Mouse (Mus musculus) hindbrain, embryonic 11.5 days (tissue): ENCODE measurements at regions not wholly inside any gene's neighbourhood (a gene's known extent, or its start where the extent isn't known, plus 50 kb on each side); places are given as distances from the start of the nearest gene placed in this dataset.

Experiments
- ATAC-seq: fragments of 200-750 bp; cut with Nextera tagmentation; 2 replicates; pipeline ENCODE4 v1.8.0; 2017; ENCODE audit warnings: mild to moderate bottlenecking, moderate TSS enrichment, moderate library complexity; ENCODE audit not compliant: low FRiP score
- DNase-seq: peaks from one replicate; pipeline ENCODE4 v3.0.0-alpha.2; 2015; ENCODE audit warnings: low spot score
- H3K27ac ChIP-seq: fragments of 300-500 bp; sonication (generic); 2 replicates; pipeline ENCODE4 v1.5.1; 2014; ENCODE audit warnings: mild to moderate bottlenecking, low read depth, low read length
- H3K27me3 ChIP-seq: fragments of 300-500 bp; sonication (generic); 2 replicates; pipeline ENCODE4 v1.6.1; 2014; ENCODE audit warnings: mild to moderate bottlenecking, low read length, moderate library complexity, mixed read lengths; ENCODE audit not compliant: control insufficient read depth, insufficient read depth
- H3K36me3 ChIP-seq: fragments of 300-500 bp; sonication (generic); 2 replicates; pipeline ENCODE4 v1.6.1; 2014; ENCODE audit warnings: mild to moderate bottlenecking, low read length, moderate library complexity, mixed read lengths; ENCODE audit not compliant: control insufficient read depth, insufficient read depth
- H3K4me1 ChIP-seq: fragments of 300-500 bp; sonication (generic); replicated peaks from 2 replicates; pipeline ENCODE4 v1.6.1; 2014; ENCODE audit warnings: low read length, mixed read lengths; ENCODE audit not compliant: control insufficient read depth, insufficient read depth
- H3K4me2 ChIP-seq: fragments of 300-500 bp; sonication (generic); replicated peaks from 2 replicates; pipeline ENCODE4 v1.6.1; 2014; ENCODE audit warnings: mild to moderate bottlenecking, low read depth, low read length
- H3K4me3 ChIP-seq: fragments of 300-500 bp; sonication (generic); 2 replicates; pipeline ENCODE4 v1.5.1; 2014; ENCODE audit warnings: low read depth, low read length
- H3K9ac ChIP-seq: fragments of 300-500 bp; sonication (generic); 2 replicates; pipeline ENCODE4 v1.6.1; 2014; ENCODE audit warnings: low read depth, low read length
- H3K9me3 ChIP-seq: fragments of 300-500 bp; sonication (generic); 2 replicates; pipeline ENCODE4 v1.6.1; 2016; ENCODE audit warnings: low read length; ENCODE audit not compliant: control insufficient read depth
- WGBS: fragments of 180-500 bp; shearing (Covaris S2); extraction: QIAGEN DNeasy Blood & Tissue Kit; methylation state at CpG from one replicate; pipeline ENCODE4 v1.1.7; 2014; 5-methylcytosine and 5-hydroxymethylcytosine counted together

DNA sequence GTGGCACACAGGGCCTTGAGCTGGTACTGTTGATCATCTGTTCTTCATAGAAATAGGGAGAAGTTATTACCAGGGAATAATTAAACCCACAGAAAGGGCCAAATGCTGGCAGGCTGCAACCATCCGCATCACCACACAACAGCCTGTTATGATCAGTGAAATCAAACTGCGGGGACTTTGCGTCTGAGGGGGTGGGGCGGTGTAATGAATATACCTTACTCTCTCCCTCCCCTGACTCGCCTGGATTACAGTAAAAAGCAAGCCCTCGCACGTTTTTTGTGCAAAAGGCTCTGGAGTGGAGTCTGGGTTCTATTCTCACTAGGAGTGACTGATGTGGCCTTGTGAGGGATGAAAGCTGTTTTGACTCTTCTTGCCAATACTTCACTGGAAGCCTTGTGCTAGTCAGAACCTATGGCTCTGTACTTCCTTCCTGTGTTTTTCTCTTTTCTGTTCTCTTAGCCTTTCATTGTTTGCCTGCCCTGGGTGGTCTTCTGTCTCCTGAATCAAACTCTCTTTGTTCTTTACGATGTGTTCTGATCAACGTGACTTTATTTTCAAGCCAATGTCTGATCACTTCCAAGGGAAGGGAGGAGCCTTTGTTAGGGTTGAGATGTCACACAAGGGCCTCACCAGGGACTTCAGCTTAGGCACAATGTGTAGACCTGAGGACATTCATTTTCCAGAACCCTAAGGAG, 172.4 kb downstream of the Dact1 start:
- Histone ChIP-seq H3K36me3 (no peaks in the 10 kb centered on the region), H3K4me2 (no peak overlapping the region), H3K4me1 (0 out of 2 replicates have a peak, but pooled peaks cover 2% of the 10 kb centered on the region), H3K27ac (no peak overlapping the region), H3K4me3 (no peak overlapping the region), H3K9ac (no peak overlapping the region), H3K9me3 (no peaks in the 10 kb centered on the region), H3K27me3 (0 out of 2 replicates have a peak, but pooled peaks cover 2% of the 10 kb centered on the region)
- WGBS: 54% methylated on average over 9 of the region's 9 CpGs
- DNase-seq (no peak), ATAC-seq (no peak)

- no peaks in the 10 kb centered on the region for H3K9me3 ChIP-seq
- ATAC-seq: no peak
- no peak overlapping the region for H3K27ac ChIP-seq
- H3K36me3 ChIP-seq: no peaks in the 10 kb centered on the region
- 0 out of 2 replicates have a peak, but pooled peaks cover 2% of the 10 kb centered on the region for H3K27me3 ChIP-seq
- H3K4me1 ChIP-seq: 0 out of 2 replicates have a peak, but pooled peaks cover 2% of the 10 kb centered on the region
- H3K4me2 ChIP-seq: no peak overlapping the region
- no peak for DNase-seq
- 46% methylated on average over 2 of the region's 2 CpGs for WGBS
- H3K4me3 ChIP-seq: no peak overlapping the region
- H3K9ac ChIP-seq: no peak overlapping the region
Observed at GRCm38 (mm10) chr12:71482619-71483018, 172.9 kb downstream of the Dact1 start.

GRCm38 (mm10) chr12:71483536-71484165, 174.0 kb downstream of the Dact1 start:
- Histone ChIP-seq H3K27me3 (0 out of 2 replicates have a peak, but pooled peaks cover 2% of the 10 kb centered on the region), H3K9ac (no peak overlapping the region), H3K27ac (no peak overlapping the region), H3K4me3 (no peak overlapping the region), H3K36me3 (no peaks in the 10 kb centered on the region), H3K4me1 (0 out of 2 replicates have a peak, but pooled peaks cover 7% of the 10 kb centered on the region), H3K9me3 (no peaks in the 10 kb centered on the region), H3K4me2 (no peak overlapping the region)
- WGBS: 90% methylated on average over 7 of the region's 7 CpGs
- DNase-seq (no peak), ATAC-seq (no peak)

DNA sequence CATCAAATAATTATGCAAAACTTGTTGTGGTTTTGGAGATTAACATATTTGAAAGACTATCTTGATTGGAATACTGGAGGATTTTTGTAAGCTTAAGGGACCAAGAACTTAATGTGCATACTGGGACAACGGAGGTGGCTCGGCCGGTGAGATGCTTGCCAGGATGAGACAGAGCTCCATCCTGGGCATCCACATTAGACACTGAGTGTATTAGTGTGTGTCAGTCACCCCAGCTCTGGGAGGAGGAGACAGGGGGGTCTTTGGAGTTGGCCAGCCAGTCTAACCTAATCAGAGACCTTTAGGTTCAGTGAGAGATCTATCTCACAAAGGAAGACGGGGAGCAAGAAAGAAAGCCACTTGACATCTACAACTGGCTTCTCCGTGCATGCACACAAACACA, 174.6 kb downstream of the Dact1 start:
- DNase-seq (no peak), ATAC-seq (no peak)
- H3K9me3 ChIP-seq: no peaks in the 10 kb centered on the region
- WGBS: 97% methylated on average over 5 of the region's 5 CpGs
- no peak overlapping the region for H3K4me3 ChIP-seq
- H3K4me1 ChIP-seq: 0 out of 2 replicates have a peak, but pooled peaks cover 7% of the 10 kb centered on the region
- no peak overlapping the region for H3K4me2 ChIP-seq
- no peak overlapping the region for H3K9ac ChIP-seq
- no peak overlapping the region for H3K27ac ChIP-seq
- H3K27me3 ChIP-seq: 0 out of 2 replicates have a peak, but pooled peaks cover 2% of the 10 kb centered on the region
- H3K36me3 ChIP-seq: no peaks in the 10 kb centered on the region

- Histone ChIP-seq H3K36me3 (no peaks in the 10 kb centered on the region), H3K27me3 (0 out of 2 replicates have a peak, but pooled peaks cover 2% of the 10 kb centered on the region), H3K9me3 (no peaks in the 10 kb centered on the region), H3K4me1 (0 out of 2 replicates have a peak, but pooled peaks cover 7% of the 10 kb centered on the region), H3K4me3 (no peak overlapping the region), H3K4me2 (no peak overlapping the region), H3K27ac (no peak overlapping the region), H3K9ac (no peak overlapping the region)
- no peak for ATAC-seq
- DNase-seq: no peak
- WGBS: 76% methylated on average over 12 of the region's 12 CpGs
Observed at GRCm38 (mm10) chr12:71486078-71486477, 176.4 kb downstream of the Dact1 start.

- Histone ChIP-seq H3K36me3 (no peaks in the 10 kb centered on the region), H3K4me2 (no peak overlapping the region), H3K4me3 (no peak overlapping the region), H3K27me3 (no peaks in the 10 kb centered on the region), H3K27ac (no peak overlapping the region), H3K9me3 (no peaks in the 10 kb centered on the region), H3K4me1 (0 out of 2 replicates have a peak, but pooled peaks cover 5% of the 10 kb centered on the region), H3K9ac (no peak overlapping the region)
- peak; percentile 59; the same call in 1 of the 2 replicates for ATAC-seq
- 57% methylated on average over 6 of the region's 6 CpGs for WGBS
- peak; percentile 56 for DNase-seq
Observed at GRCm38 (mm10) chr12:71487591-71488435, 178.1 kb downstream of the Dact1 start.

GRCm38 (mm10) chr12:71489295-71489694, 179.6 kb downstream of the Dact1 start:
- H3K4me3 ChIP-seq: no peak overlapping the region
- no peak overlapping the region for H3K27ac ChIP-seq
- no peak overlapping the region for H3K9ac ChIP-seq
- H3K9me3 ChIP-seq: no peaks in the 10 kb centered on the region
- WGBS: 84% methylated on average over 7 of the region's 7 CpGs
- DNase-seq (no peak), ATAC-seq (no peak)
- H3K4me1 ChIP-seq: 0 out of 2 replicates have a peak, but pooled peaks cover 5% of the 10 kb centered on the region
- no peaks in the 10 kb centered on the region for H3K27me3 ChIP-seq
- no peak overlapping the region for H3K4me2 ChIP-seq
- H3K36me3 ChIP-seq: no peaks in the 10 kb centered on the region

GRCm38 (mm10) chr12:71494803-71495293, 185.2 kb downstream of the Dact1 start:
- no peaks in the 10 kb centered on the region for H3K36me3 ChIP-seq

More at GRCm38 (mm10) chr12:71494803-71495293, 185.2 kb downstream of the Dact1 start:
- no peak overlapping the region for H3K4me2 ChIP-seq
- H3K27me3 ChIP-seq: no peaks in the 10 kb centered on the region
- WGBS: 75% methylated on average over 10 of the region's 10 CpGs
- no peaks in the 10 kb centered on the region for H3K4me1 ChIP-seq
- ATAC-seq (no peak), DNase-seq (no peak)
- H3K9me3 ChIP-seq: no peaks in the 10 kb centered on the region
- no peak overlapping the region for H3K27ac ChIP-seq
- no peak overlapping the region for H3K4me3 ChIP-seq
- H3K9ac ChIP-seq: no peak overlapping the region
